8 mouse cellular contexts compared by ENCODE assay signal in genomic region chr7:24269667-24270287, GRCm38 (mm10). TPM values are rescaled to one million over a fixed set of nuclear protein-coding genes. Genes with fewer than 3 reads are reported as not detected.
DNase-seq lines count a peak whose midpoint lies in the region; ATAC-seq and TF ChIP-seq lines count a peak whose summit lies in the region.

No protein-coding gene starts in this region.

- TF ChIP-seq CTCF in liver, adult 2 months (IDR thresholded peaks at IDR 0.05; ENCODE audit: low read depth, low read length) = no peak
- TF ChIP-seq CTCF in embryonic fibroblast, embryonic 13.5 days (IDR thresholded peaks at IDR 0.05; ENCODE audit: borderline replicate concordance, insufficient read depth, low read length) = no peak

- ATAC-seq in intestine, embryonic 14.5 days (replicated peaks; ENCODE audit: low FRiP score, low TSS enrichment, low read depth) = peak; percentile 48
- no peak for ATAC-seq in megakaryocyte-erythroid progenitor cell, adult 5-6 weeks (replicated peaks; ENCODE audit: low FRiP score, low TSS enrichment, poor library complexity, severe bottlenecking)

- TF ChIP-seq POLR2A in liver, adult 2 months (IDR thresholded peaks at IDR 0.05; ENCODE audit: extremely low read depth, insufficient read depth, low read length) = no peak
- TF ChIP-seq POLR2A in embryonic fibroblast, embryonic 13.5 days (IDR thresholded peaks at IDR 0.05; ENCODE audit: low read depth, low read length) = no peak
- no peak for TF ChIP-seq POLR2A in myocyte (IDR thresholded peaks at IDR 0.05; ENCODE audit: insufficient read length, low read depth)

- H3K4me1 ChIP-seq in liver, adult 2 months (ENCODE audit: control insufficient read depth, insufficient read depth, low read length) = no peaks in the 10 kb centered on the region
- no peaks in the 10 kb centered on the region for H3K4me1 ChIP-seq in embryonic fibroblast, embryonic 13.5 days (ENCODE audit: control insufficient read depth, insufficient read depth, low read length)
- H3K4me1 ChIP-seq in intestine, embryonic 14.5 days (replicated peaks; ENCODE audit: control insufficient read depth, insufficient read depth, low read length) = no peaks in the 10 kb centered on the region; the same call in 1 of the 2 replicates

- H3K36me3 ChIP-seq in liver, adult 2 months (ENCODE audit: control insufficient read depth, insufficient read depth, low read length) = peaks cover 11% of the 10 kb centered on the region
- H3K36me3 ChIP-seq in intestine, embryonic 14.5 days (ENCODE audit: control insufficient read depth, insufficient read depth, low read length) = peaks cover 12% of the 10 kb centered on the region
- no peaks in the 10 kb centered on the region for H3K36me3 ChIP-seq in myocyte (ENCODE audit: control insufficient read depth, insufficient read depth)

- H3K4me2 ChIP-seq in intestine, embryonic 14.5 days (ENCODE audit: low read length) = peak overlapping the region; percentile 68
- H3K4me2 ChIP-seq in myocyte (ENCODE audit: low read depth) = peak overlapping the region; percentile 71

- peak overlapping the region; percentile 69 for H3K4me3 ChIP-seq in liver, adult 2 months (ENCODE audit: insufficient read depth, low read depth, low read length)
- H3K4me3 ChIP-seq in embryonic fibroblast, embryonic 13.5 days (ENCODE audit: insufficient read depth, low read length) = peak overlapping the region; percentile 66
- H3K4me3 ChIP-seq in intestine, embryonic 14.5 days (ENCODE audit: low read depth, low read length) = peak overlapping the region; percentile 67
- peak overlapping the region; percentile 37 for H3K4me3 ChIP-seq in myocyte

- H3K27ac ChIP-seq in liver, adult 2 months (replicated peaks; ENCODE audit: insufficient read depth, low read depth, low read length) = no peak overlapping the region
- H3K27ac ChIP-seq in embryonic fibroblast, embryonic 13.5 days (ENCODE audit: insufficient read depth, low read length) = no peak overlapping the region
- no peak overlapping the region for H3K27ac ChIP-seq in intestine, embryonic 14.5 days (ENCODE audit: low read depth)

- peak overlapping the region; percentile 31; the same call in 1 of the 2 replicates for H3K9ac ChIP-seq in liver, adult 2 months (ENCODE audit: low read depth, low read length)
- peak overlapping the region; percentile 58 for H3K9ac ChIP-seq in intestine, embryonic 14.5 days (ENCODE audit: low read length)

- no peak for DNase-seq in liver, adult 2 months (ENCODE audit: extremely low read depth, low read depth, low spot score)
- no peak for DNase-seq in liver
- peak; percentile 58 for DNase-seq in intestine, embryonic 14.5 days (ENCODE audit: low spot score)
- DNase-seq in ovary, postnatal 14 days (ENCODE audit: low spot score) = no peak
- no peak for DNase-seq in adipocyte (ENCODE audit: low spot score)

- no peaks in the 10 kb centered on the region for H3K9me3 ChIP-seq in intestine, embryonic 14.5 days (ENCODE audit: control insufficient read depth, low read length)

- no peak overlapping the region for H3ac ChIP-seq in myocyte (ENCODE audit: control insufficient read depth, insufficient read length)

- H3K79me2 ChIP-seq in liver, adult 2 months (ENCODE audit: control insufficient read depth, insufficient read depth, low read length) = no peaks in the 10 kb centered on the region
- no peaks in the 10 kb centered on the region for H3K79me2 ChIP-seq in myocyte (ENCODE audit: control insufficient read depth, insufficient read depth)

- H3K27me3 ChIP-seq in liver, adult 2 months (ENCODE audit: control insufficient read depth, insufficient read depth, low read length) = no peaks in the 10 kb centered on the region
- no peaks in the 10 kb centered on the region for H3K27me3 ChIP-seq in intestine, embryonic 14.5 days (replicated peaks; ENCODE audit: control insufficient read depth, insufficient read depth, low read length)
- no peaks in the 10 kb centered on the region for H3K27me3 ChIP-seq in myocyte (ENCODE audit: control insufficient read depth, insufficient read depth, insufficient read length)

- 35% methylated on average over 7 of the region's 7 CpGs for WGBS in liver, adult 2 months
- 34% methylated on average over 7 of the region's 7 CpGs for WGBS in intestine, embryonic 14.5 days

TF ChIP-seq in myocyte, 11 proteins besides CTCF, POLR2A, EP300 and RAD21:
- TF ChIP-seq TCF12 (IDR thresholded peaks at IDR 0.05; ENCODE audit: insufficient read depth, poor library complexity, severe bottlenecking) (no peak), MYOD1 (IDR thresholded peaks at IDR 0.05; ENCODE audit: control insufficient read depth in 1 of 3, insufficient read length in 2 of 3, low read depth in 2 of 3) (no peak), CEBPB (IDR thresholded peaks at IDR 0.05; ENCODE audit: insufficient read depth, poor library complexity, severe bottlenecking) (no peak), USF1 (IDR thresholded peaks at IDR 0.05; ENCODE audit: low read depth) (no peak), TCF3 (IDR thresholded peaks at IDR 0.05; ENCODE audit: insufficient read length, low read depth) (no peak), MYOG (IDR thresholded peaks at IDR 0.05; ENCODE audit: control insufficient read depth in 1 of 3, insufficient read depth in 1 of 3, insufficient read length in 2 of 3, low read depth in 2 of 3) (no peak), SRF (IDR thresholded peaks at IDR 0.05; ENCODE audit: control insufficient read depth, insufficient read length, low read depth) (no peak), MAX (IDR thresholded peaks at IDR 0.05; ENCODE audit: low read depth) (no peak), REST (IDR thresholded peaks at IDR 0.05; ENCODE audit: insufficient read depth, insufficient read length) (no peak), POLR2AphosphoS2 (IDR thresholded peaks at IDR 0.05; ENCODE audit: insufficient read length, low read depth) (no peak), E2F4 (IDR thresholded peaks at IDR 0.05; ENCODE audit: insufficient read depth) (no peak)
TF ChIP-seq in myocyte: peak in this region for 0.

RNA-seq across cellular contexts. Expression of gene Zfp93, which starts 0.4 kb away (rescaled TPM):
- total RNA-seq in liver, adult 2 months (2014; rRNA removed) = 2.9 and 3.6 TPM in 2 replicates
- polyA plus RNA-seq in liver, adult 2 months (2012; rRNA removed) = 1.3 TPM in 2 replicates
- polyA plus RNA-seq in embryonic fibroblast, embryonic 13.5 days (2011; ENCODE audit: insufficient read length, low read depth, missing spikeins) = 6.5 and 13.4 TPM in 2 replicates
- 7.4 and 8.1 TPM in 2 replicates for polyA plus RNA-seq in intestine, embryonic 14.5 days (2014; fragmentation: Nextera tagmentation; extraction: Ambion mirVana)
- polyA plus RNA-seq in myocyte (2012; fragmentation: generic; extraction: Trizol) = 1.4 TPM
- total RNA-seq in megakaryocyte-erythroid progenitor cell, adult 5-6 weeks (2014; fragmentation: Nextera tagmentation) = 0.30 and 0.59 TPM in 2 replicates
- 0.23 and 2.0 TPM in 2 replicates for total RNA-seq in megakaryocyte-erythroid progenitor cell, adult 5-6 weeks (2017)

RNA-seq across cellular contexts. Expression of gene Zfp108, which starts 15.2 kb away (rescaled TPM):
- 2.4 and 2.7 TPM in 2 replicates for total RNA-seq in liver, adult 2 months (2014; rRNA removed)
- polyA plus RNA-seq in liver, adult 2 months (2012; rRNA removed) = 0.38 and 0.61 TPM in 2 replicates
- polyA plus RNA-seq in embryonic fibroblast, embryonic 13.5 days (2011; ENCODE audit: insufficient read length, low read depth, missing spikeins) = 2.8 and 3.0 TPM in 2 replicates
- 3.4 and 3.8 TPM in 2 replicates for polyA plus RNA-seq in intestine, embryonic 14.5 days (2014; fragmentation: Nextera tagmentation; extraction: Ambion mirVana)
- polyA plus RNA-seq in myocyte (2012; fragmentation: generic; extraction: Trizol) = 0.38 TPM
- 0.67 and 1.8 TPM in 2 replicates for total RNA-seq in megakaryocyte-erythroid progenitor cell, adult 5-6 weeks (2014; fragmentation: Nextera tagmentation)
- 1.4 TPM in 1 of 2 replicates, not detected in the other for total RNA-seq in megakaryocyte-erythroid progenitor cell, adult 5-6 weeks (2017)

RNA-seq across cellular contexts. Expression of gene Zfp61, which starts 31.3 kb away (rescaled TPM):
- 0.94 and 1.8 TPM in 2 replicates for total RNA-seq in liver, adult 2 months (2014; rRNA removed)
- 0.48 and 0.50 TPM in 2 replicates for polyA plus RNA-seq in liver, adult 2 months (2012; rRNA removed)
- polyA plus RNA-seq in embryonic fibroblast, embryonic 13.5 days (2011; ENCODE audit: insufficient read length, low read depth, missing spikeins) = 11.7 and 14.8 TPM in 2 replicates
- polyA plus RNA-seq in intestine, embryonic 14.5 days (2014; fragmentation: Nextera tagmentation; extraction: Ambion mirVana) = 24.7 and 31.8 TPM in 2 replicates
- 4.3 TPM for polyA plus RNA-seq in myocyte (2012; fragmentation: generic; extraction: Trizol)
- total RNA-seq in megakaryocyte-erythroid progenitor cell, adult 5-6 weeks (2014; fragmentation: Nextera tagmentation) = 9.3 and 10.9 TPM in 2 replicates
- total RNA-seq in megakaryocyte-erythroid progenitor cell, adult 5-6 weeks (2017) = 16.0 and 47.7 TPM in 2 replicates

RNA-seq across cellular contexts. Expression of gene Zfp109, which starts 32.4 kb away (rescaled TPM):
- total RNA-seq in liver, adult 2 months (2014; rRNA removed) = 3.1 and 3.6 TPM in 2 replicates
- 0.98 and 1.3 TPM in 2 replicates for polyA plus RNA-seq in liver, adult 2 months (2012; rRNA removed)
- 3.6 and 3.7 TPM in 2 replicates for polyA plus RNA-seq in embryonic fibroblast, embryonic 13.5 days (2011; ENCODE audit: insufficient read length, low read depth, missing spikeins)
- 4.4 and 5.6 TPM in 2 replicates for polyA plus RNA-seq in intestine, embryonic 14.5 days (2014; fragmentation: Nextera tagmentation; extraction: Ambion mirVana)
- 0.46 TPM for polyA plus RNA-seq in myocyte (2012; fragmentation: generic; extraction: Trizol)
- total RNA-seq in megakaryocyte-erythroid progenitor cell, adult 5-6 weeks (2014; fragmentation: Nextera tagmentation) = 2.3 and 6.2 TPM in 2 replicates
- 5.9 and 6.7 TPM in 2 replicates for total RNA-seq in megakaryocyte-erythroid progenitor cell, adult 5-6 weeks (2017)

RNA-seq across cellular contexts. Expression of gene Zfp94, which starts 46.7 kb away (rescaled TPM):
- total RNA-seq in liver, adult 2 months (2014; rRNA removed) = 2.4 and 2.8 TPM in 2 replicates
- 2.6 and 3.3 TPM in 2 replicates for polyA plus RNA-seq in liver, adult 2 months (2012; rRNA removed)
- 3.8 and 4.4 TPM in 2 replicates for polyA plus RNA-seq in embryonic fibroblast, embryonic 13.5 days (2011; ENCODE audit: insufficient read length, low read depth, missing spikeins)
- polyA plus RNA-seq in intestine, embryonic 14.5 days (2014; fragmentation: Nextera tagmentation; extraction: Ambion mirVana) = 9.1 and 12.0 TPM in 2 replicates
- polyA plus RNA-seq in myocyte (2012; fragmentation: generic; extraction: Trizol) = 2.1 TPM
- 3.3 and 6.7 TPM in 2 replicates for total RNA-seq in megakaryocyte-erythroid progenitor cell, adult 5-6 weeks (2014; fragmentation: Nextera tagmentation)
- total RNA-seq in megakaryocyte-erythroid progenitor cell, adult 5-6 weeks (2017) = 3.0 and 4.4 TPM in 2 replicates
